Mouse (Mus musculus) ES-E14 (cell line): Measurements from ENCODE around the gene Mcl1. TPM values are rescaled to one million over a fixed set of nuclear protein-coding genes. Genes with fewer than 3 reads are reported as not detected.

ENCODE experiments used
- DNase-seq: peaks from one replicate; pipeline ENCODE4 v3.0.0-alpha.2; 2013; ENCODE audit warnings: low read depth, low spot score
- H3K27ac ChIP-seq: 2 replicates; pipeline ENCODE4 v1.5.1; 2012; ENCODE audit warnings: low read depth, mild to moderate bottlenecking, low read length, moderate library complexity, mixed read lengths; ENCODE audit not compliant: poor library complexity, insufficient read depth, severe bottlenecking
- H3K36me3 ChIP-seq: 2 replicates; pipeline ENCODE4 v1.6.1; 2012; ENCODE audit warnings: mild to moderate bottlenecking, low read length, moderate library complexity, mixed read lengths; ENCODE audit not compliant: control insufficient read depth, poor library complexity, insufficient read depth, severe bottlenecking
- H3K4me1 ChIP-seq, 2 experiments: fragments of 150-350 bp in 1 of 2; sonication (generic) in 1 of 2; 2 replicates each; pipeline ENCODE4 v1.6.1; 2012; ENCODE audit warnings: low read length in 2 of 2, mild to moderate bottlenecking in 1 of 2, mixed read lengths in 1 of 2; ENCODE audit not compliant: control insufficient read depth in 2 of 2, insufficient read depth in 2 of 2, poor library complexity in 1 of 2
- H3K4me3 ChIP-seq, 2 experiments: fragments of 150-350 bp in 1 of 2; sonication (generic) in 1 of 2; 2 replicates each; pipeline ENCODE4 v1.5.1; 2012; ENCODE audit warnings: low read length in 2 of 2, low read depth in 1 of 2, mild to moderate bottlenecking in 1 of 2, mixed read lengths in 1 of 2; ENCODE audit not compliant: insufficient read depth in 1 of 2, poor library complexity in 1 of 2, severe bottlenecking in 1 of 2
- H3K9ac ChIP-seq: 2 replicates; pipeline ENCODE4 v1.6.1; 2012; ENCODE audit warnings: low read depth, mild to moderate bottlenecking, low read length, mixed read lengths; ENCODE audit not compliant: poor library complexity, insufficient read depth, severe bottlenecking
- H3K9me3 ChIP-seq: fragments of 150-350 bp; sonication (generic); 2 replicates; pipeline ENCODE4 v1.6.1; 2012; ENCODE audit warnings: low read depth, mild to moderate bottlenecking, low read length; ENCODE audit not compliant: control insufficient read depth, insufficient read depth
- CHD2 ChIP-seq: IDR thresholded peaks from 2 replicates; pipeline ENCODE4 v1.6.1; 2014; ENCODE audit warnings: mild to moderate bottlenecking, low read depth, low read length, inconsistent platforms
- HCFC1 ChIP-seq: IDR thresholded peaks from 2 replicates; pipeline ENCODE4 v1.6.1; 2012; ENCODE audit warnings: low read length, inconsistent platforms, borderline replicate concordance; ENCODE audit not compliant: insufficient read depth
- MAFK ChIP-seq: IDR thresholded peaks from 2 replicates; pipeline ENCODE4 v1.6.1; 2014; ENCODE audit warnings: mild to moderate bottlenecking, low read depth, low read length, inconsistent platforms; ENCODE audit not compliant: insufficient read depth
- ZC3H11A ChIP-seq: IDR thresholded peaks from 2 replicates; pipeline ENCODE4 v1.6.1; 2012; ENCODE audit warnings: low read depth, mild to moderate bottlenecking, inconsistent platforms, low read length, borderline replicate concordance
- ZNF384 ChIP-seq: IDR thresholded peaks from 2 replicates; pipeline ENCODE4 v1.6.1; 2012; ENCODE audit warnings: low read depth, low read length, inconsistent platforms
- in situ Hi-C, 2 experiments: fragments of 600-800 bp; cut with MboI; formaldehyde crosslinking; loops; one replicate each; pipeline ENCODE4 v1.15.1; 2025; ENCODE audit warnings: low sequenced_read_pairs in 2 of 2, inconsistent platforms in 1 of 2; ENCODE audit not compliant: unreplicated experiment in 2 of 2
- total RNA-seq: library from RNA; depleted of rRNA; stranded (reverse); fragments of 300-350 nt; gene quantifications from 2 replicates; pipeline ENCODE4 v1.2.3, GENCODE M21; 2012

Mcl1 gene
- total RNA-seq, 1 experiment = 207 TPM

- Histone ChIP-seq H3K9ac (no peak overlapping the region; the same call in 1 of the 2 replicates), H3K27ac (no peak overlapping the region), H3K4me1 (peaks cover 7 to 40% of the 10 kb centered on the region in 2 experiments), H3K36me3 (no peaks in the 10 kb centered on the region), H3K4me3 (no peak overlapping the region), H3K9me3 (no peaks in the 10 kb centered on the region)
- no peak for DNase-seq
- in situ Hi-C loops = no loop called here
- TF ChIP-seq MAFK = no peak
- TF ChIP-seq HCFC1 = no peak
- TF ChIP-seq CHD2 = no peak
- TF ChIP-seq ZNF384 = no peak
- TF ChIP-seq ZC3H11A = no peak
Measured at GRCm38 (mm10) chr3:95679551-95679950, 21.0 kb downstream of the Mcl1 start.

- no peak overlapping the region for H3K27ac ChIP-seq
- no peaks in the 10 kb centered on the region for H3K36me3 ChIP-seq
- TF ChIP-seq CHD2 (no peak), MAFK (no peak), ZNF384 (no peak)
- peaks cover 7 to 38% of the 10 kb centered on the region in 2 experiments for H3K4me1 ChIP-seq
- no peak for DNase-seq
- H3K9ac ChIP-seq = no peak overlapping the region
- H3K9me3 ChIP-seq = no peaks in the 10 kb centered on the region
- in situ Hi-C loops = no loop called here
- H3K4me3 ChIP-seq = no peak overlapping the region
Measured at GRCm38 (mm10) chr3:95680673-95681072, 22.1 kb downstream of the Mcl1 start.

GRCm38 (mm10) chr3:95681365-95681764 is 22.8 kb downstream of the Mcl1 start:
- H3K9ac ChIP-seq = peak overlapping the region; percentile 40
- no peaks in the 10 kb centered on the region for H3K36me3 ChIP-seq
- no peaks in the 10 kb centered on the region for H3K9me3 ChIP-seq
- H3K27ac ChIP-seq = no peak overlapping the region
- peak overlapping the region; percentile 23 to 54 for H3K4me3 ChIP-seq
- DNase-seq = no peak
- in situ Hi-C loops = no loop called here
- TF ChIP-seq MAFK (no peak), ZNF384 (no peak), HCFC1 (no peak), ZC3H11A (no peak), CHD2 (no peak)
- peaks cover 5 to 33% of the 10 kb centered on the region in 2 experiments for H3K4me1 ChIP-seq

- no peak for DNase-seq
- Histone ChIP-seq H3K36me3 (no peaks in the 10 kb centered on the region), H3K4me3 (no peak overlapping the region), H3K9ac (no peak overlapping the region), H3K9me3 (no peaks in the 10 kb centered on the region), H3K4me1 (peaks cover 7 to 28% of the 10 kb centered on the region in 2 experiments; a peak in 3 of 4 replicates), H3K27ac (no peak overlapping the region)
- in situ Hi-C loops = no loop called here
- no peak for TF ChIP-seq MAFK
- TF ChIP-seq ZNF384 = no peak
- no peak for TF ChIP-seq ZC3H11A
- TF ChIP-seq HCFC1 = no peak
- no peak for TF ChIP-seq CHD2
Measured at GRCm38 (mm10) chr3:95682878-95683277, 24.3 kb downstream of the Mcl1 start.

GRCm38 (mm10) chr3:95684846-95685245 is 26.3 kb downstream of the Mcl1 start:
- H3K4me3 ChIP-seq = no peak overlapping the region
- no peak for TF ChIP-seq CHD2
- no peak for TF ChIP-seq ZC3H11A
- no peak for TF ChIP-seq MAFK
- no peak for TF ChIP-seq HCFC1
- TF ChIP-seq ZNF384 = no peak
- H3K27ac ChIP-seq = no peak overlapping the region
- DNase-seq = no peak
- H3K9me3 ChIP-seq = no peaks in the 10 kb centered on the region
- no peaks in the 10 kb centered on the region for H3K36me3 ChIP-seq
- H3K4me1 ChIP-seq = peaks cover 9 to 30% of the 10 kb centered on the region in 2 experiments; a peak in 3 of 4 replicates
- in situ Hi-C loops = no loop called here
- H3K9ac ChIP-seq = no peak overlapping the region
